Comparison of ENCODE assay signal across 23 mouse cellular contexts in genomic region chr19:47905081-47905480, GRCm38 (mm10). TPM values are rescaled to one million over a fixed set of nuclear protein-coding genes. Genes with fewer than 3 reads are reported as not detected.
DNase-seq lines count a peak whose midpoint lies in the region; ATAC-seq and TF ChIP-seq lines count a peak whose summit lies in the region.
"Had no signal": no experiment of that assay in that cellular context is flagged by ENCODE, and none has a peak within 500 bp of the region (broad histone marks: within the 10 kb centered on the region; RNA-seq: fewer than 3 reads in every experiment).

No protein-coding gene starts in this region.

- peaks cover 95% of the 10 kb centered on the region for H3K79me2 ChIP-seq in macrophage (ENCODE audit: inconsistent target)

- no peak overlapping the region for H3K4me2 ChIP-seq in heart, embryonic 12.5 days
- H3K4me2 ChIP-seq in hindbrain, embryonic 15.5 days = no peak overlapping the region
- no peak overlapping the region for H3K4me2 ChIP-seq in hindbrain, embryonic 16.5 days (ENCODE audit: low read length)
- H3K4me2 ChIP-seq in kidney, embryonic 15.5 days = no peak overlapping the region
- H3K4me2 ChIP-seq: embryonic facial prominence, embryonic 15.5 days; hindbrain, embryonic 12.5 days; intestine, embryonic 15.5 days; liver, embryonic 15.5 days; midbrain, embryonic 12.5 days had no signal

- DNase-seq in heart, embryonic 10.5 days (ENCODE audit: low spot score) = no peak
- DNase-seq in kidney, postnatal 36 days = no peak
- DNase-seq: adrenal gland, postnatal 25 days; cerebellum, adult 18-20 months; cerebellum, postnatal 25 days; gastrocnemius, adult 2 months; kidney, adult 9 months; thymus, postnatal 14 days had no signal

- no peak overlapping the region for H3K9ac ChIP-seq in heart, embryonic 12.5 days
- H3K9ac ChIP-seq in hindbrain, embryonic 15.5 days = no peak overlapping the region
- H3K9ac ChIP-seq in hindbrain, embryonic 16.5 days (ENCODE audit: low read depth, low read length) = no peak overlapping the region
- H3K9ac ChIP-seq in kidney, embryonic 15.5 days = no peak overlapping the region
- H3K9ac ChIP-seq: embryonic facial prominence, embryonic 15.5 days; hindbrain, embryonic 12.5 days; intestine, embryonic 15.5 days; liver, embryonic 15.5 days; midbrain, embryonic 12.5 days had no signal

- no peak overlapping the region for H3K4me3 ChIP-seq in heart, embryonic 12.5 days
- no peak overlapping the region for H3K4me3 ChIP-seq in heart, embryonic 10.5 days
- H3K4me3 ChIP-seq in hindbrain, embryonic 15.5 days = no peak overlapping the region
- no peak overlapping the region for H3K4me3 ChIP-seq in hindbrain, embryonic 16.5 days (ENCODE audit: low read length)
- peak overlapping the region; percentile 14 for H3K4me3 ChIP-seq in bone marrow, adult 2 months (replicated peaks; ENCODE audit: control insufficient read depth, low read depth, low read length)
- H3K4me3 ChIP-seq in macrophage (ENCODE audit: inconsistent target) = no peak overlapping the region
- no peak overlapping the region for H3K4me3 ChIP-seq in kidney, embryonic 15.5 days (replicated peaks)
- H3K4me3 ChIP-seq: embryonic facial prominence, embryonic 15.5 days; gastrocnemius, adult 2 months; hindbrain, embryonic 12.5 days; intestine, embryonic 15.5 days; liver, embryonic 15.5 days; midbrain, embryonic 12.5 days; myocyte had no signal

- H3K36me3 ChIP-seq in heart, embryonic 12.5 days = peaks cover 10% of the 10 kb centered on the region
- peaks cover 15% of the 10 kb centered on the region; the same call in 1 of the 2 replicates for H3K36me3 ChIP-seq in heart, embryonic 10.5 days
- no peaks in the 10 kb centered on the region for H3K36me3 ChIP-seq in hindbrain, embryonic 15.5 days
- no peaks in the 10 kb centered on the region for H3K36me3 ChIP-seq in hindbrain, embryonic 16.5 days (ENCODE audit: control insufficient read depth, insufficient read depth, low read length)
- H3K36me3 ChIP-seq in macrophage (ENCODE audit: inconsistent target) = no peaks in the 10 kb centered on the region
- peaks cover 2% of the 10 kb centered on the region for H3K36me3 ChIP-seq in kidney, embryonic 15.5 days
- H3K36me3 ChIP-seq: embryonic facial prominence, embryonic 15.5 days; hindbrain, embryonic 12.5 days; intestine, embryonic 15.5 days; liver, embryonic 15.5 days; midbrain, embryonic 12.5 days had no signal

- TF ChIP-seq CTCF in bone marrow, adult 2 months (IDR thresholded peaks at IDR 0.05; ENCODE audit: control insufficient read depth, insufficient read depth, low read length) = no peak

- no peaks in the 10 kb centered on the region for H3K27me3 ChIP-seq in heart, embryonic 12.5 days (replicated peaks)
- no peaks in the 10 kb centered on the region for H3K27me3 ChIP-seq in heart, embryonic 10.5 days (ENCODE audit: insufficient read depth, poor library complexity, severe bottlenecking)
- no peaks in the 10 kb centered on the region for H3K27me3 ChIP-seq in hindbrain, embryonic 15.5 days
- no peaks in the 10 kb centered on the region for H3K27me3 ChIP-seq in hindbrain, embryonic 16.5 days (replicated peaks; ENCODE audit: control insufficient read depth, insufficient read depth, low read length)
- H3K27me3 ChIP-seq in kidney, embryonic 15.5 days = no peaks in the 10 kb centered on the region
- H3K27me3 ChIP-seq: embryonic facial prominence, embryonic 15.5 days; hindbrain, embryonic 12.5 days; intestine, embryonic 15.5 days; liver, embryonic 15.5 days; midbrain, embryonic 12.5 days had no signal

- H3K9me3 ChIP-seq in heart, embryonic 12.5 days (replicated peaks) = no peaks in the 10 kb centered on the region
- no peaks in the 10 kb centered on the region for H3K9me3 ChIP-seq in heart, embryonic 10.5 days
- no peaks in the 10 kb centered on the region for H3K9me3 ChIP-seq in hindbrain, embryonic 15.5 days
- no peaks in the 10 kb centered on the region for H3K9me3 ChIP-seq in hindbrain, embryonic 16.5 days (ENCODE audit: control insufficient read depth, low read length)
- no peaks in the 10 kb centered on the region for H3K9me3 ChIP-seq in kidney, embryonic 15.5 days (replicated peaks)
- H3K9me3 ChIP-seq: embryonic facial prominence, embryonic 15.5 days; hindbrain, embryonic 12.5 days; intestine, embryonic 15.5 days; liver, embryonic 15.5 days; midbrain, embryonic 12.5 days had no signal

- ATAC-seq in heart, embryonic 12.5 days (ENCODE audit: insufficient number of reproducible peaks, low FRiP score) = no peak
- ATAC-seq in hindbrain, embryonic 15.5 days (ENCODE audit: low FRiP score, low read depth) = no peak
- ATAC-seq in hindbrain, embryonic 16.5 days = no peak
- no peak for ATAC-seq in kidney, embryonic 15.5 days (replicated peaks; ENCODE audit: low FRiP score)
- ATAC-seq: CD4-positive, CD25-positive, alpha-beta regulatory T cell, adult 4 months; intestine, embryonic 15.5 days had no signal

- WGBS in heart, embryonic 12.5 days = 80% methylated on average over 4 of the region's 4 CpGs
- 86% methylated on average over 4 of the region's 4 CpGs for WGBS in heart, embryonic 10.5 days
- WGBS in hindbrain, embryonic 15.5 days = 85% methylated on average over 4 of the region's 4 CpGs
- 80% methylated on average over 4 of the region's 4 CpGs for WGBS in hindbrain, embryonic 16.5 days
- 11% methylated on average over 4 of the region's 4 CpGs for WGBS in bone marrow, adult 2 months
- 22% methylated on average over 4 of the region's 4 CpGs for WGBS in macrophage (ENCODE audit: missing documents)
- WGBS in kidney, embryonic 15.5 days = 63% methylated on average over 4 of the region's 4 CpGs

- peaks cover 73% of the 10 kb centered on the region for H3K4me1 ChIP-seq in heart, embryonic 12.5 days (replicated peaks)
- peaks cover 72% of the 10 kb centered on the region for H3K4me1 ChIP-seq in heart, embryonic 10.5 days
- H3K4me1 ChIP-seq in hindbrain, embryonic 15.5 days (replicated peaks) = peaks cover 22% of the 10 kb centered on the region
- peaks cover 8% of the 10 kb centered on the region for H3K4me1 ChIP-seq in hindbrain, embryonic 16.5 days (ENCODE audit: control insufficient read depth, insufficient read depth, low read depth, low read length)
- H3K4me1 ChIP-seq in bone marrow, adult 2 months (ENCODE audit: control insufficient read depth, insufficient read depth, low read length) = peaks cover 17% of the 10 kb centered on the region
- peaks cover 67% of the 10 kb centered on the region for H3K4me1 ChIP-seq in kidney, embryonic 15.5 days

- peak overlapping the region; percentile 19; the same call in 1 of the 2 replicates for H3K27ac ChIP-seq in heart, embryonic 12.5 days (ENCODE audit: poor library complexity, severe bottlenecking)
- no peak overlapping the region for H3K27ac ChIP-seq in heart, embryonic 10.5 days
- H3K27ac ChIP-seq in hindbrain, embryonic 15.5 days (replicated peaks) = 0 out of 2 replicates have a peak overlapping the region, but pooled peaks have one; percentile 7
- no peak overlapping the region for H3K27ac ChIP-seq in hindbrain, embryonic 16.5 days (ENCODE audit: low read depth, low read length)
- peak overlapping the region; percentile 83 for H3K27ac ChIP-seq in bone marrow, adult 2 months (ENCODE audit: control insufficient read depth, insufficient read depth, low read depth, low read length, poor library complexity)
- H3K27ac ChIP-seq in macrophage = peak overlapping the region; percentile 33; the same call in 1 of the 2 replicates
- no peak overlapping the region for H3K27ac ChIP-seq in kidney, embryonic 15.5 days
- H3K27ac ChIP-seq: embryonic facial prominence, embryonic 15.5 days; gastrocnemius, adult 2 months; hindbrain, embryonic 12.5 days; intestine, embryonic 15.5 days; liver, embryonic 15.5 days; midbrain, embryonic 12.5 days had no signal

- no peak for TF ChIP-seq POLR2A in bone marrow, adult 2 months (IDR thresholded peaks at IDR 0.05; ENCODE audit: borderline replicate concordance, control insufficient read depth, low read depth, low read length)

RNA-seq across cellular contexts. Expression of gene Cfap43, which starts 14.0 kb away (rescaled TPM):
- 0.10 and 0.19 TPM in 2 replicates for polyA plus RNA-seq in heart, embryonic 12.5 days (2016; fragmentation: Nextera tagmentation; extraction: Ambion mirVana)
- 0.06 and 0.11 TPM in 2 replicates for polyA plus RNA-seq in heart, embryonic 10.5 days (2016; fragmentation: Nextera tagmentation; extraction: Ambion mirVana)
- 1.5 and 2.3 TPM in 2 replicates for polyA plus RNA-seq in hindbrain, embryonic 15.5 days (2015; fragmentation: Nextera tagmentation; extraction: Ambion mirVana)
- polyA plus RNA-seq in hindbrain, embryonic 16.5 days (2015; fragmentation: Nextera tagmentation; extraction: Ambion mirVana) = 2.9 and 3.0 TPM in 2 replicates
- polyA plus RNA-seq in bone marrow, adult 2 months (2011; ENCODE audit: insufficient read depth, insufficient read length, low replicate concordance, missing spikeins) = not detected in 2 replicates
- under 1 TPM in 8 of 26 experiments, not detected in 18; 0.30 to 0.84 (median 0.45) TPM for total RNA-seq in macrophage (2018; cell fraction: chromatin; rRNA removed)
- total RNA-seq in macrophage (2018; cell fraction: cytosol; rRNA removed) = under 1 TPM in 22 of 26 experiments, not detected in 4; 0.06 to 0.59 (median 0.24) TPM
- 1 to 10 TPM in 1 of 26 experiments, under 1 TPM in 12, not detected in 13; 0.09 to 1.0 (median 0.33) TPM for total RNA-seq in macrophage (2018; cell fraction: nucleus; rRNA removed)
- polyA plus RNA-seq in macrophage (2018) = 0.11 to 0.18 TPM in 2 of 3 replicates, not detected in the other
- 0.06 TPM in 2 replicates for polyA plus RNA-seq in kidney, embryonic 15.5 days (2015; fragmentation: Nextera tagmentation; extraction: Ambion mirVana)
- total RNA-seq: adrenal gland, postnatal 25 days had no signal
- polyA plus RNA-seq: large intestine, adult 2 months had no signal

RNA-seq across cellular contexts. Expression of gene Itprip, which starts 14.0 kb away (rescaled TPM):
- 24.4 and 25.5 TPM in 2 replicates for polyA plus RNA-seq in heart, embryonic 12.5 days (2016; fragmentation: Nextera tagmentation; extraction: Ambion mirVana)
- polyA plus RNA-seq in heart, embryonic 10.5 days (2016; fragmentation: Nextera tagmentation; extraction: Ambion mirVana) = 15.6 and 21.1 TPM in 2 replicates
- 5.9 and 6.3 TPM in 2 replicates for polyA plus RNA-seq in hindbrain, embryonic 15.5 days (2015; fragmentation: Nextera tagmentation; extraction: Ambion mirVana)
- polyA plus RNA-seq in hindbrain, embryonic 16.5 days (2015; fragmentation: Nextera tagmentation; extraction: Ambion mirVana) = 4.4 and 4.9 TPM in 2 replicates
- 8.8 and 14.9 TPM in 2 replicates for polyA plus RNA-seq in bone marrow, adult 2 months (2011; ENCODE audit: insufficient read depth, insufficient read length, low replicate concordance, missing spikeins)
- total RNA-seq in macrophage (2018; cell fraction: chromatin; rRNA removed) = 10 to 100 TPM in 8 of 26 experiments, 1 to 10 TPM in 18; 2.2 to 28.5 (median 7.2) TPM
- 10 to 100 TPM in 1 of 26 experiments, 1 to 10 TPM in 25; 3.2 to 10.3 (median 5.4) TPM for total RNA-seq in macrophage (2018; cell fraction: cytosol; rRNA removed)
- 10 to 100 TPM in 13 of 26 experiments, 1 to 10 TPM in 13; 4.4 to 17.4 (median 10.1) TPM for total RNA-seq in macrophage (2018; cell fraction: nucleus; rRNA removed)
- polyA plus RNA-seq in macrophage (2018) = 3.1 to 6.0 TPM (median 5.1 TPM) in 3 replicates
- 15.6 and 19.4 TPM in 2 replicates for polyA plus RNA-seq in kidney, embryonic 15.5 days (2015; fragmentation: Nextera tagmentation; extraction: Ambion mirVana)

RNA-seq across cellular contexts. Expression of gene Cfap58, which starts 32.4 kb away (rescaled TPM):
- polyA plus RNA-seq in heart, embryonic 12.5 days (2016; fragmentation: Nextera tagmentation; extraction: Ambion mirVana) = not detected in 2 replicates
- polyA plus RNA-seq in heart, embryonic 10.5 days (2016; fragmentation: Nextera tagmentation; extraction: Ambion mirVana) = 0.10 and 0.23 TPM in 2 replicates
- polyA plus RNA-seq in hindbrain, embryonic 15.5 days (2015; fragmentation: Nextera tagmentation; extraction: Ambion mirVana) = 0.63 and 0.95 TPM in 2 replicates
- polyA plus RNA-seq in hindbrain, embryonic 16.5 days (2015; fragmentation: Nextera tagmentation; extraction: Ambion mirVana) = 0.60 and 0.88 TPM in 2 replicates
- not detected in 2 replicates for polyA plus RNA-seq in bone marrow, adult 2 months (2011; ENCODE audit: insufficient read depth, insufficient read length, low replicate concordance, missing spikeins)
- total RNA-seq in macrophage (2018; cell fraction: chromatin; rRNA removed) = not detected
- total RNA-seq in macrophage (2018; cell fraction: cytosol; rRNA removed) = not detected
- not detected for total RNA-seq in macrophage (2018; cell fraction: nucleus; rRNA removed)
- not detected in 3 replicates for polyA plus RNA-seq in macrophage (2018)
- 0.09 TPM in 1 of 2 replicates, not detected in the other for polyA plus RNA-seq in kidney, embryonic 15.5 days (2015; fragmentation: Nextera tagmentation; extraction: Ambion mirVana)
- total RNA-seq: adrenal gland, postnatal 25 days; ES-E14; gastrocnemius, adult 2 months had no signal
- polyA plus RNA-seq: CD4-positive, CD25-positive, alpha-beta regulatory T cell, adult 4 months; intestine, embryonic 15.5 days; large intestine, adult 2 months; liver, embryonic 15.5 days; myocyte had no signal

RNA-seq across cellular contexts. Expression of gene Gsto2, which starts 39.7 kb away (rescaled TPM):
- 0.76 and 1.3 TPM in 2 replicates for polyA plus RNA-seq in heart, embryonic 12.5 days (2016; fragmentation: Nextera tagmentation; extraction: Ambion mirVana)
- 0.59 and 1.0 TPM in 2 replicates for polyA plus RNA-seq in heart, embryonic 10.5 days (2016; fragmentation: Nextera tagmentation; extraction: Ambion mirVana)
- 1.2 TPM in 2 replicates for polyA plus RNA-seq in hindbrain, embryonic 15.5 days (2015; fragmentation: Nextera tagmentation; extraction: Ambion mirVana)
- polyA plus RNA-seq in hindbrain, embryonic 16.5 days (2015; fragmentation: Nextera tagmentation; extraction: Ambion mirVana) = 1.2 and 1.4 TPM in 2 replicates
- polyA plus RNA-seq in bone marrow, adult 2 months (2011; ENCODE audit: insufficient read depth, insufficient read length, low replicate concordance, missing spikeins) = 2.0 TPM in 1 of 2 replicates, not detected in the other
- total RNA-seq in macrophage (2018; cell fraction: chromatin; rRNA removed) = 1 to 10 TPM in 17 of 26 experiments, under 1 TPM in 3, not detected in 6; 0.81 to 3.8 (median 2.5) TPM
- total RNA-seq in macrophage (2018; cell fraction: cytosol; rRNA removed) = 1 to 10 TPM in 15 of 26 experiments, under 1 TPM in 11; 0.52 to 1.9 (median 1.1) TPM
- 1 to 10 TPM in 18 of 26 experiments, under 1 TPM in 5, not detected in 3; 0.52 to 3.9 (median 1.9) TPM for total RNA-seq in macrophage (2018; cell fraction: nucleus; rRNA removed)
- polyA plus RNA-seq in macrophage (2018) = 0.10 to 1.4 TPM (median 1.3 TPM) in 3 replicates
- polyA plus RNA-seq in kidney, embryonic 15.5 days (2015; fragmentation: Nextera tagmentation; extraction: Ambion mirVana) = 1.6 and 2.0 TPM in 2 replicates

RNA-seq across cellular contexts. Expression of gene Gsto1, which starts 50.3 kb away (rescaled TPM):
- polyA plus RNA-seq in heart, embryonic 12.5 days (2016; fragmentation: Nextera tagmentation; extraction: Ambion mirVana) = 81.4 and 84.0 TPM in 2 replicates
- 81.5 and 129 TPM in 2 replicates for polyA plus RNA-seq in heart, embryonic 10.5 days (2016; fragmentation: Nextera tagmentation; extraction: Ambion mirVana)
- 130 and 138 TPM in 2 replicates for polyA plus RNA-seq in hindbrain, embryonic 15.5 days (2015; fragmentation: Nextera tagmentation; extraction: Ambion mirVana)
- polyA plus RNA-seq in hindbrain, embryonic 16.5 days (2015; fragmentation: Nextera tagmentation; extraction: Ambion mirVana) = 136 and 148 TPM in 2 replicates
- polyA plus RNA-seq in bone marrow, adult 2 months (2011; ENCODE audit: insufficient read depth, insufficient read length, low replicate concordance, missing spikeins) = 24.8 and 34.2 TPM in 2 replicates
- 10 to 100 TPM in 22 of 26 experiments, 1 to 10 TPM in 4; 2.8 to 44.9 (median 23.4) TPM for total RNA-seq in macrophage (2018; cell fraction: chromatin; rRNA removed)
- 100 to 1,000 TPM in 14 of 26 experiments, 10 to 100 TPM in 12; 64.7 to 135 (median 100) TPM for total RNA-seq in macrophage (2018; cell fraction: cytosol; rRNA removed)
- total RNA-seq in macrophage (2018; cell fraction: nucleus; rRNA removed) = 10 to 100 TPM; 10.6 to 53.8 (median 31.2) TPM
- 82.1 to 109 TPM (median 92.4 TPM) in 3 replicates for polyA plus RNA-seq in macrophage (2018)
- polyA plus RNA-seq in kidney, embryonic 15.5 days (2015; fragmentation: Nextera tagmentation; extraction: Ambion mirVana) = 115 and 119 TPM in 2 replicates

Comparison
In these comparisons a context has a peak if more than half of its experiments do, and no peak if none do; other contexts are left out.
1. H3K27ac ChIP-seq: peak in heart, embryonic 12.5 days (single experiment), hindbrain, embryonic 15.5 days (single experiment), bone marrow, adult 2 months (single experiment) and macrophage (single experiment); none in heart, embryonic 10.5 days (single experiment), hindbrain, embryonic 16.5 days (single experiment) and kidney, embryonic 15.5 days (single experiment).